16 mouse cellular contexts compared by ENCODE assay signal in the genomic region with DNA sequence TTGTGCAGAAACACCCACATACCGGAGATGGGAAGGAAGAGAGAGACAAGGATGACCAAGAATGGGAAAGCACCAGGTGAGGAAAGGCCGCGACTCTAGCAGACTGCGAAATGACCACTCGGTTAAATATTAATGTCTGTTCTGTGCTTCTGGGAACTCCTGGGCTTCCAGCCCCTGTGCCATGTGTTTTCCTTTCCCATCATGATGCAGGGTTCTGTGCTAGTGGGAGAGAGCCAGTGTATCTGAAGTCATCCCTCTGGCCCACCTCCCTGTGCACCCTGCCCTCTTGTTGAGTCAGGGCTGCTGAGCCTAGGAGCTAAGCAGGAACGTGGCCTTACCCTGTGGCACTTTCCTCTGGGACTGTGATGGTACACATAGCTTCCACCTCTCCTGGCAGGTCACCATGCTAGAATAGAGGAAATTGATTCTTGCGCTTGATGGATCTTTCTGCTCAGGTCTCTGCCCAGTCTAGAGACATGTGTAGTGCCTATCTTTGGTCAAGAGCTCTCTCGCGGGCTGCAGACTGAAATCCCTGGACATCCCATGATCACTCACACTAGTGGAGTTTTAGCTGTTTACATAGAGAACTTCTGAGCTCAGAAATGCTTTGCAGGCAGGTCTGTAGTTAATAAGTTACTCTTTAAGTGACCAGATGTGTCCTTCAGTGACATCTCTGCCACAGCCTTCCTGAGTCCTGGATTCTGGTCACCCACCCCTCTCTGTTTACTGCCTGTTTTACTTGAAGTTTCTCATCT. TPM values are rescaled to one million over a fixed set of nuclear protein-coding genes. Genes with fewer than 3 reads are reported as not detected.
DNase-seq lines count a peak whose midpoint lies in the region; ATAC-seq and TF ChIP-seq lines count a peak whose summit lies in the region.
"Had no signal": no experiment of that assay in that cellular context is flagged by ENCODE, and none has a peak within 500 bp of the region (broad histone marks: within the 10 kb centered on the region; RNA-seq: fewer than 3 reads in every experiment).

No protein-coding gene starts in this region.

- WGBS in liver, adult 2 months = 24% methylated on average over 9 of the region's 9 CpGs
- WGBS in kidney, embryonic 14.5 days = 71% methylated on average over 9 of the region's 9 CpGs
- WGBS in liver, embryonic 13.5 days (ENCODE audit: insufficient replicate concordance) = 76% methylated on average over 9 of the region's 9 CpGs
- 93% methylated on average over 9 of the region's 9 CpGs for WGBS in hindbrain, embryonic 12.5 days
- 95% methylated on average over 9 of the region's 9 CpGs for whole genome bisulfite sequencing in forebrain, embryonic 14.5 days

- peak; percentile 40; the same call in 1 of the 2 replicates for ATAC-seq in kidney, embryonic 14.5 days (ENCODE audit: low FRiP score, low TSS enrichment)
- ATAC-seq in liver, embryonic 13.5 days (ENCODE audit: low read depth) = peak; percentile 59
- no peak for ATAC-seq in hindbrain, embryonic 12.5 days (ENCODE audit: low FRiP score)
- no peak for ATAC-seq in forebrain, embryonic 14.5 days
- ATAC-seq: inflammation-experienced regulatory T-cells, adult 6 months; midbrain, embryonic 15.5 days had no signal

- H3K27ac ChIP-seq in liver, adult 2 months (replicated peaks; ENCODE audit: insufficient read depth, low read depth, low read length) = peak overlapping the region; percentile 96
- 0 out of 2 replicates have a peak overlapping the region, but pooled peaks have one; percentile 21 for H3K27ac ChIP-seq in kidney, embryonic 14.5 days (ENCODE audit: low read depth, low read length)
- peak overlapping the region; percentile 41 for H3K27ac ChIP-seq in liver, embryonic 13.5 days
- H3K27ac ChIP-seq in hindbrain, embryonic 12.5 days = no peak overlapping the region
- H3K27ac ChIP-seq in forebrain, embryonic 14.5 days (ENCODE audit: low read depth, low read length) = no peak overlapping the region
- H3K27ac ChIP-seq: embryonic facial prominence, embryonic 13.5 days; heart, embryonic 13.5 days; hindbrain, embryonic 10.5 days; midbrain, embryonic 15.5 days had no signal

- no peak for TF ChIP-seq CTCF in liver, adult 2 months (IDR thresholded peaks at IDR 0.05; ENCODE audit: low read depth, low read length)

- peaks cover 35% of the 10 kb centered on the region for H3K4me1 ChIP-seq in liver, adult 2 months (ENCODE audit: control insufficient read depth, insufficient read depth, low read length)
- H3K4me1 ChIP-seq in kidney, embryonic 14.5 days (ENCODE audit: control insufficient read depth, insufficient read depth, low read length) = no peaks in the 10 kb centered on the region
- H3K4me1 ChIP-seq in liver, embryonic 13.5 days (replicated peaks) = peaks cover 31% of the 10 kb centered on the region
- no peaks in the 10 kb centered on the region for H3K4me1 ChIP-seq in hindbrain, embryonic 12.5 days
- no peaks in the 10 kb centered on the region for H3K4me1 ChIP-seq in forebrain, embryonic 14.5 days (ENCODE audit: control insufficient read depth, insufficient read depth, low read length)
- H3K4me1 ChIP-seq: embryonic facial prominence, embryonic 13.5 days; hindbrain, embryonic 10.5 days; midbrain, embryonic 15.5 days had no signal

- DNase-seq in liver, adult 2 months (ENCODE audit: extremely low read depth, low read depth, low spot score) = peak; percentile 96
- DNase-seq in liver = no peak
- no peak for DNase-seq in liver, embryonic 13.5 days
- no peak for DNase-seq in forebrain, embryonic 14.5 days (ENCODE audit: low spot score)
- DNase-seq in adrenal gland, postnatal 14 days = no peak
- DNase-seq: cerebellum, adult 11-12 months; lung, adult 2 months; right cerebral cortex, postnatal 25 days; thymus, adult 2 months had no signal

- peak overlapping the region; percentile 61 for H3K9ac ChIP-seq in liver, adult 2 months (ENCODE audit: low read depth, low read length)
- H3K9ac ChIP-seq in kidney, embryonic 14.5 days (ENCODE audit: low read depth, low read length) = no peak overlapping the region
- H3K9ac ChIP-seq in liver, embryonic 13.5 days = no peak overlapping the region
- no peak overlapping the region for H3K9ac ChIP-seq in hindbrain, embryonic 12.5 days
- no peak overlapping the region for H3K9ac ChIP-seq in forebrain, embryonic 14.5 days (ENCODE audit: low read length)
- H3K9ac ChIP-seq: embryonic facial prominence, embryonic 13.5 days; heart, embryonic 13.5 days; midbrain, embryonic 15.5 days had no signal

- H3K27me3 ChIP-seq in liver, adult 2 months (ENCODE audit: control insufficient read depth, insufficient read depth, low read length) = no peaks in the 10 kb centered on the region
- H3K27me3 ChIP-seq in kidney, embryonic 14.5 days (ENCODE audit: control insufficient read depth, insufficient read depth, low read length) = no peaks in the 10 kb centered on the region
- H3K27me3 ChIP-seq in liver, embryonic 13.5 days = no peaks in the 10 kb centered on the region
- H3K27me3 ChIP-seq in hindbrain, embryonic 12.5 days = no peaks in the 10 kb centered on the region
- no peaks in the 10 kb centered on the region for H3K27me3 ChIP-seq in forebrain, embryonic 14.5 days (replicated peaks; ENCODE audit: control insufficient read depth, insufficient read depth, low read length)
- H3K27me3 ChIP-seq: embryonic facial prominence, embryonic 13.5 days; heart, embryonic 13.5 days; midbrain, embryonic 15.5 days had no signal

- no peak overlapping the region for H3K4me3 ChIP-seq in liver, adult 2 months (ENCODE audit: insufficient read depth, low read depth, low read length)
- no peak overlapping the region for H3K4me3 ChIP-seq in kidney, embryonic 14.5 days (ENCODE audit: low read length)
- H3K4me3 ChIP-seq in liver, embryonic 13.5 days (replicated peaks) = no peak overlapping the region
- H3K4me3 ChIP-seq in hindbrain, embryonic 12.5 days = no peak overlapping the region
- H3K4me3 ChIP-seq in forebrain, embryonic 14.5 days (ENCODE audit: low read depth, low read length) = no peak overlapping the region
- H3K4me3 ChIP-seq: embryonic facial prominence, embryonic 13.5 days; heart, embryonic 13.5 days; hindbrain, embryonic 10.5 days; midbrain, embryonic 15.5 days had no signal

- TF ChIP-seq POLR2A in liver, adult 2 months (IDR thresholded peaks at IDR 0.05; ENCODE audit: extremely low read depth, insufficient read depth, low read length) = no peak

- no peak overlapping the region for H3K4me2 ChIP-seq in kidney, embryonic 14.5 days (replicated peaks; ENCODE audit: low read depth, low read length)
- 0 out of 2 replicates have a peak overlapping the region, but pooled peaks have one; percentile 11 for H3K4me2 ChIP-seq in liver, embryonic 13.5 days
- H3K4me2 ChIP-seq in hindbrain, embryonic 12.5 days (replicated peaks) = no peak overlapping the region
- no peak overlapping the region for H3K4me2 ChIP-seq in forebrain, embryonic 14.5 days (ENCODE audit: low read length)
- H3K4me2 ChIP-seq: embryonic facial prominence, embryonic 13.5 days; heart, embryonic 13.5 days; midbrain, embryonic 15.5 days had no signal

- H3K9me3 ChIP-seq in kidney, embryonic 14.5 days (ENCODE audit: control insufficient read depth, low read length) = no peaks in the 10 kb centered on the region
- H3K9me3 ChIP-seq in liver, embryonic 13.5 days (replicated peaks) = no peaks in the 10 kb centered on the region
- no peaks in the 10 kb centered on the region for H3K9me3 ChIP-seq in hindbrain, embryonic 12.5 days (replicated peaks)
- no peaks in the 10 kb centered on the region for H3K9me3 ChIP-seq in forebrain, embryonic 14.5 days (replicated peaks; ENCODE audit: control insufficient read depth, low read length)
- H3K9me3 ChIP-seq: embryonic facial prominence, embryonic 13.5 days; heart, embryonic 13.5 days; hindbrain, embryonic 10.5 days; midbrain, embryonic 15.5 days had no signal

- H3K36me3 ChIP-seq in liver, adult 2 months (ENCODE audit: control insufficient read depth, insufficient read depth, low read length) = peaks cover 24% of the 10 kb centered on the region
- peaks cover 20% of the 10 kb centered on the region; the same call in 1 of the 2 replicates for H3K36me3 ChIP-seq in kidney, embryonic 14.5 days (ENCODE audit: control insufficient read depth, insufficient read depth, low read length)
- H3K36me3 ChIP-seq in liver, embryonic 13.5 days = peaks cover 30% of the 10 kb centered on the region
- H3K36me3 ChIP-seq in hindbrain, embryonic 12.5 days = 0 out of 2 replicates have a peak, but pooled peaks cover 9% of the 10 kb centered on the region
- no peaks in the 10 kb centered on the region for H3K36me3 ChIP-seq in forebrain, embryonic 14.5 days (ENCODE audit: control insufficient read depth, insufficient read depth, low read length)
- H3K36me3 ChIP-seq: midbrain, embryonic 15.5 days had no signal

- peaks cover 29% of the 10 kb centered on the region for H3K79me2 ChIP-seq in liver, adult 2 months (ENCODE audit: control insufficient read depth, insufficient read depth, low read length)

RNA-seq across cellular contexts. Expression of a gene that starts 11.9 kb away (rescaled TPM):
- total RNA-seq in liver, adult 2 months (2014; rRNA removed) = 53.6 and 63.8 TPM in 2 replicates
- polyA plus RNA-seq in liver, adult 2 months (2012; rRNA removed) = 156 and 257 TPM in 2 replicates
- polyA plus RNA-seq in kidney, embryonic 14.5 days (2014; fragmentation: Nextera tagmentation; extraction: Ambion mirVana) = 87.1 and 96.9 TPM in 2 replicates
- 40.4 and 46.6 TPM in 2 replicates for polyA plus RNA-seq in liver, embryonic 13.5 days (2015; fragmentation: Nextera tagmentation; extraction: Ambion mirVana)
- 59.1 and 59.4 TPM in 2 replicates for polyA plus RNA-seq in hindbrain, embryonic 12.5 days (2016; fragmentation: Nextera tagmentation; extraction: Ambion mirVana)
- polyA plus RNA-seq in forebrain, embryonic 14.5 days (2014; fragmentation: Nextera tagmentation; extraction: Ambion mirVana) = 21.1 and 22.7 TPM in 2 replicates
- total RNA-seq in adrenal gland, postnatal 14 days (2021) = 66.7 and 81.4 TPM in 2 replicates

Comparison
In these comparisons a context has a peak if more than half of its experiments do, and no peak if none do; other contexts are left out.
1. H3K27ac ChIP-seq: peak in liver, adult 2 months (single experiment), kidney, embryonic 14.5 days (single experiment) and liver, embryonic 13.5 days (single experiment); none in hindbrain, embryonic 12.5 days (single experiment) and forebrain, embryonic 14.5 days (single experiment).
2. ATAC-seq: peak in kidney, embryonic 14.5 days (single experiment) and liver, embryonic 13.5 days (single experiment); none in hindbrain, embryonic 12.5 days (single experiment) and forebrain, embryonic 14.5 days (single experiment).